Mouse (Mus musculus): Measurements from ENCODE around the gene Mgst3.

Gene Mgst3

DNA sequence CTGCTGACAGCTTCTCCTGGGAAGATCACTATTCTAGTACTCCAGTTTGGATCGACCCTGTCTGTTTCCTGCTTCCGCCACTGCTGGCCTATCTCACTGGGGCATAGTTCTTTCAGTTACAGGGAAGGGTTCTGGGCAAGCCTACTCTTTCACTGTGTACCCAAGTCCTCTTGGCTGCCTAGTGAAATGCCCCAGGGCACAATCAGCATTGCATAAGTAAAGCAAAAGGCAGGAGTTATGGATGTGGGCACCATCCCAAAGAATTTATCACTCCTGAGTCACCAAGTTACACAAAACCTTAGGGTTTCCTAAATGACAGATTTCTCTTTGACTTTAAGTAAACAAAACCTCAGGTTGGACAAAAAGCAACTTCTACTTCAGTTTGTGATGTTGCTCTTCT, 6.3 kb downstream of the Mgst3 start:
- peak; percentile 49 to 81 for DNase-seq

DNA sequence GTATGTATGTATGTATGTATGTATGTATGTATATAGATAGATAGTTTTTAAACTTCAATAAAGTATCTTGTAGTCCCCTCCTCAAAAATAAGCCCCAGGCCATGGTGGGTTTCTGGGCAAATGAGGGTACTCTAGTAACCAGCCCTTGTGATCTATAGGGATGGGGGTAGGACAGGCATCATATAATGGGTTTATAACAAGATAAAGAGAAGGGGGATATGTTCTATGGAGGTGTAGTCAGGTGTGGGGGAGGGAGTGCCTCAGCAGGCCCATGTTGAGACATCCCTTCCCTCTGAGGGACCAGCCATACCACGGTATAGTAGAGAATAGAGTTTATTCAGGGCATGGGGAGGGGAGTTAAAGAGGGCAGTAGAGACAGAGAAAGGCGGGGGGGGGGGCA, 7.2 kb downstream of the Mgst3 start:
- no peak for DNase-seq

DNA sequence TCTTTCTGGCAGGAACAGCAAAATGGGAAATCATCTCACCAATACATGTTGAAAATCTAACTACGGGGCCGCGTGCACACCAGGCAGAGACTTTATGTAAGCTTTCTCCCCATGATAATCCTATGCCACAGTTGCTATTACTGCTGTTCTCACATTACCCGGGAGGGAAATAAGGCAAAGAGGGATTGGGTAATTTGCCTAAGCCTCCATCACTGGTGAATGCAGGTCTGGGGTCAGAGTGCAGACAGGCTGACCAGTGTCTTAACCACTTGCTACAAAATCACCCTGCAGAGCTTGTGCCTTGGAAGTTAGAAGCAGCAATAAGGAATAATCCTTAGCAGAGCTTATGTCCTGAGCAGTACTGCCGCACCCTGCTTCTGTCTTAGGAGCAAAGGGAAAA, 8.0 kb downstream of the Mgst3 start:
- DNase-seq: no peak

DNA sequence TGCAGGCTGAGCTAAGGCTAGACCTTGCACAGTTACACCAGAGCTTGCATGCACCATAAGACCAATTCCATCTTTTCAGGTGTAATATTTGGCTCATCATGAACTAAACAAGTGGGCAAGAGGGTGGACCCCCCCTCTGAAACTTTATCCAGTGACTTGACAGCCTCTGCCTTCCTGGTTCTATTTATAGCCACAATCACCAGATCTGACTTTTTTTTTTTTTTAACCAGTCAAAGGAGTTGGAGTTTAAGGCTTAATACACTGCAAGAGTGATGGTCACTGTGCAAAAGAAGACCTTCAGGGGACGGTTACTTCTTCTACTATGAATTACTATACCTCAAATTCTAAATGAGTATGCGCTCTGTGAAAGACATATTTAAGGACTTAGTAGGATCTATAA, 8.4 kb downstream of the Mgst3 start:
- DNase-seq: no peak

DNA sequence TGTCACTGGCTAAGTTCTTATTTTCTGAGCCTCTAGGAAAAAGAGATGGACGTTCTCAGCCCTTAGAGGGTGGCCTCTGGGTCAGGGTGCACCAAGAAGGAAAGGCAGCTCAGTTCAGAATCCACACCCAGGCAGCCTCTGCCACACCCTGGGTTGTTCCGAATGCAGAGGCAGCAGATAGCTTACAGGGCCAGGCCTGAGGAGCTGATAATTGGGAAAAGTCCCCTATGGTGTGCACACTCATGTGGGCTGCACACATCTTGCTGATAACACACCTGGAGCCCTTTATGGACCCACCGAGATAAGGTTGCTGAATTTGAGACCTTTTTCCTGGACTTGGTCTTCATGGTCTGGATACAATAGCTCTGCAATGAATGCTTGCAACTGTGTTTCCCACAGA, 9.5 kb downstream of the Mgst3 start:
- peak in 1 of 2 experiments; percentile 4 for DNase-seq

DNA sequence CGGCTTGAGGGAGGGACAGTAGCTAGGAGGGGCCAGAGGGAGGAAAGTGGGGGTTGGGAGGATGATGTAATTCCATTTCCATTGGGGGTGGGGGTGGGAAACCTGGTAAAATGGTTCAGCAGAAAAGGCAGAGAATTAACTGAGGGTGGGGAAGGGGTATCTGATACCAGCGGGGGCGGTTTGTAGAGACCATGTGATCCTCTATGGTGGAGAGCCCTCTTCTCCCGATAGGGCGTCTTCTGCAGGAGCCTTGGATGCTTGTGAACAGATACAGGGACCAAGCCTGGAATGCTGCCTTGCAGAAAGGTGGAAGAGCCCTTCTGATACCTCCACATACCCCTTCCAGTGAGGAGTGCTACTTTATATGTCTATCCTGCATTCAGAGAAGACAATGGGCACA, 10.5 kb downstream of the Mgst3 start:
- DNase-seq: peak in 1 of 2 experiments; percentile 0

DNA sequence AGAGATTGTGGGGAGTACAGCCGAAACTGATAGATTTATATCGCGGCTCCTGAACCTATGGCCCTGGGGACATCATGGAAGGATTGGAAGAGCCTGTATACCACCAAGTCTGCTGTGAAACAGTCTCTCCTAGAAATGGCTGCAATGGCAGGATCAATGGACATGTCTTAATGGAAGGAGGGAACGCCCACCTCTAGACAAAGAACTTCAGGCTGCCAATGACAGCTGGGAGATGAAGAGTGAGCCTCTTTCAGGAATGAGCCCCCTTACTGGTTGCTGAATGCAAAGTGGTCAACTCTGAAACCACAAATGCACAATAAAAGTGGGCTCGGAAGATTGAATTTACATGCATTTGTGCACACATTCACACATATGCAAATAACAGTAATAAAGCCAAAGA, 10.9 kb downstream of the Mgst3 start:
- peak in 1 of 2 experiments; percentile 0 for DNase-seq

DNA sequence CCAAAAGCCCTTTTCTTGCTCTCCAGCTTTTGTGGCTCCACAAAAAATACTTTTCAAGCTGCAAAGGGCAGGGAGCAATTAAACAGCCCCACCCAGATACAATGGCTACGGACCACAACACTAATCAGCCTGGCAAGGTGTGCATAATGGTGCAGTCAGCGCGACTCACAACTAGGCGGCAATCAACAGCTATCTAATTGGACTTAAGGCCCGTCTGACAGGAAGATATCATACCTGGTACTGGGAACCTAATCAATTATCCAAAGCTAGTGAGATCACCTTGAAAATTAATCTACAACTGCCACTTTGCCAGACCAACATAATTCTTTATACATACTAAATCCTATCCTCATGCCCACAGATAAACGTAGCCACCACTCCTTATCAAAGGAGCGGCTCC, 11.3 kb downstream of the Mgst3 start:
- DNase-seq: no peak

DNA sequence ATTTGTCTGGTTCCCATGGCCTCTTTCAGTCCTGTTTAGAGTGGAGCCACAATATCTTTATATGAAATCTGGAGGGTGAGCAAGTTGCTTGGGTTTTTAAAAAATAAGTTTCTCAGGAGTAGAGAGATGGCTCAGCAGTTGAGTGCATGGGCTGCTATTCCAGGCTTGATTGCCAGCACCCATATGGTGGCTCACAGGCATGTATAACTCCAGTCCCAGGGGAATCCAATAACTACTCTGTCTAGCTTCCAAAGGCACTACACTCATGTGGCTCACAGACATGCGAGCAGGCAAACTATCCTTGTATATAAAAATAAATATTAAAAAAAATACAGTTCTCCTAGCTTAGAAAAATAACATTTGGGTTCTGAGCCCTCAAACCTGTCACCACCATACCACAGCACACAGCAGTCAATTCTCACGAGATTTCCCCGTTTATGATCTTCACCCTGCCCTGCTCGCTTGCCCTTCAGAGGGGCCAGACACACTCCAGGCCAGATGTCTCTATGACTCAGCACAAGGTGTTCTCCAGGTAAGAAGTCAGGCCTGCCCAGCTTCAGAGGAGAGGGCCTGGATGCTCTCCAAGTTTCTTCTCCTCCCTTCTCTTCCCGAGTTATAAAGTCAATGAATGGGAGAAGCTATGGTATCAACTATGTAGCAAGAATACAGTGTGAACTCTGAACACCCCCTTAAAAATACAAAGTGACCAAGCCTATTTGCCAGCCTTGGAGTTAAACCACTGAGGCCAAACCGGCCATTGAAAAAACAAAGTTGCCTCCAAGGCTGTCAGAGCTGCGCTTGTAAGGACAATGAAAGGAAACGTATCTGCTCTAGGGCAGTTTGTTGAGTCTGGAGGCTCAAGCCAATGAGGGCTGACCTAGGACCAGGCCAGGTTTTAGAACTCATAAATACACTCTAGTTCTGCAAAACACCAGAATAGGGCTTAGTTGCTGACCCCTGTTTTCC, 12.3 kb downstream of the Mgst3 start:
- peak; percentile 42 to 69 for DNase-seq

DNA sequence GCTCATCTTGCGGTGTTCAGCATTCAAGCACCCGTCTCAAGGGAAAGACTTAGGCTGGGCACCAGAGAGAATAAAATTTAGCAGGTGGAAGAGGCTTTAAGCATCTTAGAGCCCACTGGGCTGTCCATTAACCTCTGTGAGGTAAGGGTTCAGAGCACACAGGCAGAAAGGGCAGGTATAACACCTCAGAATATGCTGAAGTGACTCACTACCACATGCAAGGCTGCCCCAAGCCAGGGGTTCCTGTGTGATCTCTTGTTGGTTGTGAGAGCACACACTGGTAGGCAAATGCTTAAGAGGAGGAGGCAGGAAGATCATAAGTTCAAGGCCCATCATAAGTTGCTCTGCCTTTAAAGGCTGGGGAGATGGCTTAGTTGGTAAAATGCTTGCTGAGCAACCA, 13.4 kb downstream of the Mgst3 start:
- DNase-seq: peak; percentile 40 to 60

DNA sequence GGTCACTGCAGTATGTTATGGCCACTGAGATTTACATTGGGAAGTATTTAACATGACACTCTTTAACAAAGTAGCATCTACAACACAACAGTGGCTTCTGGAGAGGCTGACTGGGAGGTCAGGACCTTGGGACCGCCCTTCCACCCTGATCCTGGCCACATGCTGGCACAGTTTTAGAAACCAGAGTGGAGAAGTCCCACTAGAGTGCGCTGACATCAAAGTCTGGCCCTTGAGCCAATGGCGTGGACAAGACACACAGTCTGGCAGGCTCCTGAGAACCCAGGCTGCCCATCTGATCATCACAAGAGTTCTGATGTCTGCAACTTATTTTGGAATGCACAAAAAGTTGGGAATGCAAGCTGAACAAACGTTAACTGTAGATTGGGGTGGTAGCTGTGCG, 13.9 kb downstream of the Mgst3 start:
- DNase-seq: peak in 1 of 2 experiments; percentile 49

DNA sequence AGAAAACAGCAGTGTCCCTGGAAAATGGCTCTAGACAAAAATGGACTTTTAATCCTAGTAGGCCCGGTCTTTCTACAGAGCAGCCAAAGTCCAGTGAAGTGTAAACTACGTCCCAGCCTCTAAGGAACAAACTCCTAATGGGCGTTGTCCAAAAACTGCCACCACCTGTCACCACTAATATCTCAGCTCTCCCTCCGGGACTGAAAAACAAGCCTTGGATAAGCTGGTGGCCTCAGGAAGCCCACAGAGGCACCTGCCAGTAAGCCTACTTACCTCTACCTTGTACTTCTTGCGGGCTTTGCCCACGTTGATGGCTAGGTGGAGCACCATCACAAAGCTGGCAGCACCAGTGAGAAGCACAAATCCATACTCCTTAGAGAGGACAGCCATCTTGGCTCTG, 15.6 kb downstream of the Mgst3 start:
- peak; percentile 50 to 64 for DNase-seq

DNA sequence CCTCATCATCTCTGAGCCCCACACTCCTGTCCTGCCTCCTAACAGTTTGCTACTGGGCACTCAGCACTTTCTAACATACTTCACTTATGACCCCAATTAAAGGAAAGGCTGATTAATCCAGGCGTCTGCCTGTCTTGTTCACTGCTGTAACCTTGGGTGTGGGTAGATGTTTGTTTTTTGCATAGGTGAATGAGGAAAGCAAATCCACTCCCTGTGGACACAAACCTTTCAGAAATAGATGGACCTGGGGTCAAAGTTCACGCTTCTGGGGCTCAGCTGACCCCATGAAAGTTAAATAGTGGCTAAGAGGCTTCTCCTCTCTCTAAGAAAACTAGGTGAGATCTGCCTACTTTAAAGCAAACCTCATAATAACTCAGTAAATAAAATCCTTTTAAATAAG, 18.7 kb downstream of the Mgst3 start:
- DNase-seq: peak; percentile 71 to 87

DNA sequence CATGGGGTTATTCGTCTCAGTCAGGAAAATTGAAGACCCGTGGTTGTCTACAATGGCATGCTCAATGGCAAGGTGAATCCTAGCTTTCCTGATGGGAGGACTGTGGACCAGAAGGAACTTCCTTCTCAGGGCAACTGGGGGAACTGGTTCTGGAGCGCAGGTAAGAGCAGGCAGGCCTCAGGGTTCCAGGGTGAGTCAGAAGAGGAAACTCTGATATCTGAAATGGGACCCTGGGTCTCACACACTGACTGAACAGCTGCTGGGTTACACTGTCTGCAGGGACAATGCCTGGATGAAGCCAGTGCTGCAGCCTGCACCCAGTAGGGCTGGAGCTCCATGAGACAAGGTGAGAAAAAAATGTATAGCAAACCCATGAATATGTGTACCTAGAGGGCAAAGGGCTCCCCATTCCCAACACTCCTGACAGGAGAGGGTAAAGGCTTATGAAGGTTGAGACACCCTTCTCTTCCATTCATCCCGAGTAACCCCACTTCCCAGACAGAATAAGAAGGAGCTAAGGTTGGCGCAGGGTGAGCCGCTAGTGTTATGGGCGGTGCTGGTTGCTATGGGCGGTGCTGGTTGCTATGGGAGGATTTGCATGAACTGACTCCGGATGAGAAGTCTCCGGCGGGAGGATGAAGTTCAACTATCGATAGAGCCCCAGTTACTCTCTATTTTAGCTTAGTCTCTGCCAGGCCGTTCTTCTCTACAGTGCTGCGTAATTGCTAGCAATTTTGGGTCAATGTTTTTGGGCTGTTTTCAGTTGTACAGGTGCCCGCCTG, 19.4 kb downstream of the Mgst3 start:
- peak; percentile 92 to 93 for DNase-seq

DNA sequence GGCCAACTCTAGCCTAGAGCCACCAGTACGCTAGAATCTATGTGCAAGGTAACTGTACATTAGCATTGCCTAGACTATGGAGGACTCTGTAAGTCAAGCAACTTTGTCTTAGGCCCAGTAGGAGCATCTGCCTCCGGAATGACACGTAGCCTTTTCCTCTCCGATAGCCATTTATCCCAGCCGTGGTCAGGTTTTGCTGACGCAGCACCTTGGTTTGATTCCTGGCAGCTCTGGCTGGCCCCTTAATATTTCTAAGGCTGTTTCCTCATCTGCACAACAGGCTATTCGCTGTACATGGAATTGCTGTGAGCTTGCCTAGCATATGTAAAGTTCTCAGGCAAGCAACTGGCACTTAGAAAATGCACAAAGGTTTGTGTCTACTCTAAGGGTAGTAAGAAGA, 20.9 kb downstream of the Mgst3 start:
- no peak for DNase-seq

DNA sequence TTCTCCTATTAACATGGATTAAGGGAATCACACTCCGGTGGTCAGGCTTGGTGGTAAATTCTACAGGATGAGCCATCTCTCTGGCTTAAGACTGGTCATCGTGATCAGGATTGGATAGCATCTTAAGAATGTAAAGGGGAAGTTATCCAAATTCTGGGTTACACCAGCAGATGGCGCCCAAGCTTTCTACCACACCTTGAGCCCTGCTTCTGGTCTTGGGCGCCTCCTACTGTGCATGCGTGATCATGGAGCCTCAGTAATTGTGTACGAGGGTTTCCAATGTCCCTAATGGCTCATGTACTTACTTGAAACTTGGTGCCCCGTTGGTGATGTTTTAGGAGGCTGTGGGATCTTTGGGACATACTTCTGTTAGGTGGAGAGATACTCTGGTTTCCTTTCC, 23.7 kb downstream of the Mgst3 start:
- DNase-seq: peak; percentile 91 to 96

DNA sequence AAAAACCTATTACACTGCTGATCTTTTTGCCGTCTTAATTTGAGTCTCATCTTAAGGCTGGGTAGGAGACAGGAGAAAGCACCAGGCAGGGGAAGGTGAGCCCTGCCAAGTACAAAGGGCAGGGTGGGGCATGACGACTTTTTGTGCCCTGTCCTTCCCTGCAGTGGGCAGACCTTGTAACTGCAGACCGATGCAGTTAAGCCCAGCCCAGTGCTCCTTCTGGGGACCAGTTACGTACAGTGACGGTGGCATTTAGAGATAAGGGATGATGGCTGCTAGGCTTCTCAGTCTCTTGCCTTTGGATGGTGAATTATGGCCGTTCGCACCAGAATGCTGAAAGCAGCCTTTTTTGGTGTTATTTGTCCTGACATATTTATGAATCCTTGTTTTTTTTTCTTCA, 25.1 kb downstream of the Mgst3 start:
- peak in 1 of 2 experiments; percentile 51 for DNase-seq

DNA sequence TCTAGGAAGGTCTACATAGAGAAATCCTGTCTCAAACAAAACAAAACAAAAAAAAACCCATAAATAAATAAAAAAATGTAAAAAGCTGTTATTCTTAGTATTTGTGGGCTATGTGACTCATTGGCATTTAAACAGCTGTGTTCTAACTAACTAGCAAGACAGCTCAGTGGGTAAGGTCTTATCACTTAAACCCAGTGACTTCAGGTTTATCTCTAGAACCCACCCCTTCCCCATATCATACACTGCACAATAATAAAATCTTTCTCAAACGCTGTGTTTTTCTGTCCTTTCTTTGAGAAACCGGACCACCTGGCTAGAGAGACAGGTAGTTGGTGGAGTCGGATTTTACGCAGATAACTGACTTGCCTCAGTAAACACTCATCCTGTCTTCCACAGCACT, 25.6 kb downstream of the Mgst3 start:
- no peak for DNase-seq

DNA sequence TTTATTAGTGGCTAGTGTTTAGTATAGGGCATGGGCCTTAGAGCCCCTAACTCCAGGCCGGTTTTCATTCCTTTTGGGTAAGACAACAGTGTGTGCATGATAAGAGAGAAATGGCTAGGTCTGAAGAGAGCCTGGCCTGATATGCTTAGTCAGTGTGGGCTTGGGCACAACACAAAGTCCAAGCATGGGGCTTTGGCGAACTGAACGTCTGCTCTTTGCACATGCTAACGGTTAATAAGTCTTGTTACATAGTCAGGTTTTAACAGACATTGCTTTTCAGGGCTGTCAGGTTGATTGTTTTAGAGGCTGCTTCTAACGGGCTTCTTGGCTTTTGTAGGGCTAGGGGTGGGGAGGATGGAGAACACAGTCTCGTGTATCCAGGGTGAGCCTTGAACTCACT, 27.0 kb downstream of the Mgst3 start:
- peak; percentile 55 to 67 for DNase-seq

DNA sequence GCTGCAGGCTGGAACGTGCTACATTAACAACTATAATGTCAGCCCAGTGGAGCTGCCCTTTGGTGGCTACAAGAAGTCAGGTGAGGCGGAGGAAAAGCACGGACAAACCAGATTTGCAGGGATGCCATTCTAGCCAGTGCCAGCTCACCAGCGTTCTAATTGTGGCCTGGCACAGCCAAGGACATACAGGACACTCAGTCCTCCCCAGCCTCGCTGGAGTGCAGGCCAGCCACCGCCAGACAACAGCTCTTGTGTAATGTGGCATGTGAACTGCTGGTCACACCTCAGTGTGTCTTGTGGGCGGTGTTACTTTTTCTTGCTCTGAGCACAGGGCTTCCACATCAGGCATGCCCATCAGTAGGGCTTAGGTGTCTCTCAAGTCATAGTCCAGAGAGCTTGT, 27.8 kb downstream of the Mgst3 start:
- peak; percentile 75 to 87 for DNase-seq

DNA sequence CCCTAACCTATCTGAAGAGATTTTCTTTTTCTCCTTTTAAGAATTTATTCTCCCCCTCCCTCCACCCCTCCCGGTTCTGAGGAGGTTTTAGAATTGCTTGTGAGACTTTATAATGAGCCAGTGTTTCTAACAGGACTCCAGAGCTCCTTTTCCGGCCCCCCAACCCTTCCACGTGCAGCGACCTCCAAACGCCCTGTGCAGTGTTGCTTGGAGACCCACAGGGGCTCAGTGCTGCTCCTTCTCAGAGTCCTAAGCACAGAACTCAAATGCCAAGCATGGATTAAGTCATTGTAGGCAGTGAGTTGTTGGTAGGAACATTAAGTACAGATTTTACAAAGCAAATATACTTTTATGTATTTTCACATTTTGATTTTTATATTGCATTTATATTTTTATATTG, 30.3 kb downstream of the Mgst3 start:
- DNase-seq: no peak

DNA sequence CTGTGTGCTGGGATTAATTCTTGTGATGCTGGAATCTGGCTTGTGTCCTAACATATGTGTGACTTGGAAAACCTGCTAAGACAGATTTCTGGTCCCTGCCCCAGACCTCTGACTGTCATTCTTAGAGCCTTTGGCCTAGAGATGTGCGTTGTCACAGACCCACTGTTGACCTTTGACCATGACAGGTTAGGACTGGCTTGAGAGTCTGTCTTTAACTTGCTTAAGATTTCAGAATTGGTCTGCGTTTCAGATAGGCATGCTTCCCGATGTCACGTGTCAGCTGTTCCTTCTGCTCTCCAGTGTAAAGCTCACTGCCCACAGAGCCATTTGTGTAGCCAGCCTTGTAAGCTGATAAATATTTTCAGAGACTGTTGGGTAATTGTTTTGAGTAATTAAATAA, 30.8 kb downstream of the Mgst3 start:
- DNase-seq: peak; percentile 58 to 79

DNA sequence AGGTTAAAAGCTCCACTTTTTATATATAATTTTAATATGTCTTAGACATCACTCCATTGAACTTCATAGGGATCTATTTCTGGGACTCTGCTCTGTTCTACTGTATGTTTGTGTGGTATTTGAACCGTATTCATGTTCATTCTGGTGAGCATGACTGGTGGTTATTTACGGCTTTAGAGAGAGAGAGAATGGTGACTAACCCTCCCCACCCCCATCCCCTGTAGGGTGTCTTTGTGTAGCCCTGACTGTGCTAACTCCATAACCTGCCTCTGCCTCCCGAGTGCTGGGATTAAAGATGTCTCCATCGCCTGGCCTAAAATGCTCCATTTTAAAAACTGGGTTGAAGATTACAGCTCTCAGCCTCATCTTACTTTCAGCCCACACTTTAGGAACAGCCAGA, 33.4 kb downstream of the Mgst3 start:
- DNase-seq: no peak

DNA sequence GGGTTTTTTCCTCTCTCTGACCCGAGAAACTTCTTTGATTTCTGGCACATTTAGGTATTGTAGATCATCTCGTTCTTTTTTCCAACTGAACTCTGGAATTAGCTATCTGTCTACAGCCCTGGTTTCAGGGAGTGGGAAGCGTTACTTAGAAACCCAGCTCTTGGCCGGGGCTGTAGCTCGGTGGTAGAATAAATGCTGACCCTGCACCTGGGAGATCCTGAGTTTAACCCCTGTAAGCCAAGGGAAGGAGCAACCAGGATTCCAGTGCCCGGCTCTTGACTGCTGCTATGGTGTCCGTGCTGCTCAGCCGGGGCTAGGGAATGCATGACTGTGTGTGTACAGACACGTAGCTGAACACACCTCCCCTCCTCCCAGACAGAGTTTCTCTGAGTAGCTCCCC, 34.9 kb downstream of the Mgst3 start:
- peak; percentile 62 to 84 for DNase-seq
